Mouse (Mus musculus) limb, embryonic 12.5 days (tissue): ENCODE data around the gene Anapc2. TPM values are rescaled to one million over a fixed set of nuclear protein-coding genes. Genes with fewer than 3 reads are reported as not detected.
A peak's percentile ranks its signal among the peaks of the same experiment; 100 is the strongest.

Experiments used
- ATAC-seq: fragments of 200-750 bp; cut with Nextera tagmentation; 2 replicates; pipeline ENCODE4 v1.8.0; 2017; ENCODE audit warnings: low read depth, moderate TSS enrichment; ENCODE audit not compliant: insufficient number of reproducible peaks, insufficient read depth, low FRiP score, low TSS enrichment
- H3K27ac ChIP-seq: fragments of 300-500 bp; sonication (generic); 2 replicates; pipeline ENCODE4 v1.5.1; 2016; ENCODE audit warnings: mild to moderate bottlenecking, moderate library complexity
- H3K27me3 ChIP-seq: fragments of 300-500 bp; sonication (generic); 2 replicates; pipeline ENCODE4 v1.6.1; 2016; ENCODE audit warnings: mild to moderate bottlenecking, moderate library complexity
- H3K36me3 ChIP-seq: fragments of 300-500 bp; sonication (generic); 2 replicates; pipeline ENCODE4 v1.6.1; 2016; ENCODE audit warnings: mild to moderate bottlenecking, moderate library complexity
- H3K4me1 ChIP-seq: fragments of 300-500 bp; sonication (generic); replicated peaks from 2 replicates; pipeline ENCODE4 v1.6.1; 2016
- H3K4me2 ChIP-seq: fragments of 300-500 bp; sonication (generic); 2 replicates; pipeline ENCODE4 v1.6.1; 2016; ENCODE audit warnings: mild to moderate bottlenecking, moderate library complexity
- H3K4me3 ChIP-seq: fragments of 300-500 bp; sonication (generic); replicated peaks from 2 replicates; pipeline ENCODE4 v1.5.1; 2016; ENCODE audit warnings: mild to moderate bottlenecking
- H3K9ac ChIP-seq: fragments of 300-500 bp; sonication (generic); replicated peaks from 2 replicates; pipeline ENCODE4 v1.6.1; 2016; ENCODE audit warnings: mild to moderate bottlenecking, moderate library complexity
- H3K9me3 ChIP-seq: fragments of 300-500 bp; sonication (generic); 2 replicates; pipeline ENCODE4 v1.6.1; 2016; ENCODE audit warnings: mild to moderate bottlenecking, moderate library complexity
- WGBS: fragments of 180-500 bp; shearing (Covaris S2); methylation state at CpG from one replicate; pipeline ENCODE4 v1.1.7; 2016; 5-methylcytosine and 5-hydroxymethylcytosine counted together
- polyA plus RNA-seq: library from polyadenylated mRNA; unstranded; fragments of >200 nt; fragmentation: Nextera tagmentation; extraction: Ambion mirVana; gene quantifications from 2 replicates; pipeline ENCODE4 v1.2.1, GENCODE M21; 2016

The Anapc2 gene
- polyA plus RNA-seq, 1 experiment from 2014 or later, result 141 TPM

DNA sequence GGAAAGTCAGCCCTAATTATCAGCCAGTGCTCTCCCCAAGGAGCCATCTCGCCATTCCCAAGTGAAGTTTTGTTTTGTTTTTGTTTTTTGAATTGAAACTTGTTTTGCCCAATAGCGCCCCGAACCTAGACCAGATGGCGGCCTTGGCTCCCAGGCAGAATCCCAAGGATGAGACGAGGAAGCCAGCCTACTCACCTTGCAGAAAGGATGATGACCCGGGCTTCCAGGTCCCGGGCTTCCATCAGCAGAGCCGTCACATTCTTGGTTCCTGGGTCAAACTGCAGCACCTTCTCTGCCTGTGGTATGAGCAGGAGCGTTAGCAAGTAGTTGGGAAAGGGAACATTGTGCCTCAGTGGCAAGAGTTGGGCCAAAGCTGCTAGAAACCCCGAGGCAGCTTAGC, 37.9 kb downstream of the Anapc2 start:
- no peak overlapping the region for H3K27ac ChIP-seq
- H3K27me3 ChIP-seq, result peaks cover 97% of the 10 kb centered on the region
- H3K4me3 ChIP-seq, result no peak overlapping the region
- no peak overlapping the region for H3K9ac ChIP-seq
- H3K36me3 ChIP-seq, result no peaks in the 10 kb centered on the region
- H3K4me2 ChIP-seq, result no peak overlapping the region
- no peak for ATAC-seq
- no peaks in the 10 kb centered on the region for H3K4me1 ChIP-seq
- 51% methylated on average over 10 of the region's 10 CpGs for WGBS
- H3K9me3 ChIP-seq, result no peaks in the 10 kb centered on the region

- Histone ChIP-seq H3K27me3 (peaks cover 97% of the 10 kb centered on the region), H3K4me2 (no peak overlapping the region), H3K9ac (no peak overlapping the region), H3K4me3 (no peak overlapping the region), H3K4me1 (no peaks in the 10 kb centered on the region), H3K36me3 (no peaks in the 10 kb centered on the region), H3K27ac (no peak overlapping the region), H3K9me3 (no peaks in the 10 kb centered on the region)
- no peak for ATAC-seq
- 2% methylated on average over 21 of the region's 22 CpGs for WGBS
Measured at GRCm38 (mm10) chr2:25310969-25311368, 38.7 kb downstream of the Anapc2 start.

DNA sequence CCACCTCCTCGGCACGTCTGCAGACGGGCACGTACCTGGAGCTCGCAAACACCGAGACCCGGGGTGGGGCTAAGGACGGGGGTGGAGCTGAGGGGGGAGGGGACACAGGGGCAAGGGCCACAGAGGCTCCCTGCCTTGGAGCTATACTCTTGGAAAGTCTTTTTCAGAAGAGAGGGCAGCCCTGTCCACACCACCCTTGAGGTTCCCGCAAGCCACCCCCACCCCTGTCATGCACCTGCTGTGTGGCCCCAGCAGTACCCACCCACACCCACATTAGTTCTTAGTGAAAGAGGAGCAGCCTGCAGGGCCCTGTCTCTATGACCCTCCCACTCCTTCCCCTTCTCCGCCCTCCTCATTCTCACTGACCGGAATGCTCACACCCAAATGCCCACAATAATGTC, 39.2 kb downstream of the Anapc2 start:
- Histone ChIP-seq H3K27ac (no peak overlapping the region), H3K4me3 (no peak overlapping the region), H3K9ac (no peak overlapping the region), H3K27me3 (peaks cover 97% of the 10 kb centered on the region), H3K36me3 (no peaks in the 10 kb centered on the region), H3K9me3 (no peaks in the 10 kb centered on the region), H3K4me1 (no peaks in the 10 kb centered on the region), H3K4me2 (no peak overlapping the region)
- WGBS, result 5% methylated on average over 11 of the region's 11 CpGs
- ATAC-seq, result no peak

DNA sequence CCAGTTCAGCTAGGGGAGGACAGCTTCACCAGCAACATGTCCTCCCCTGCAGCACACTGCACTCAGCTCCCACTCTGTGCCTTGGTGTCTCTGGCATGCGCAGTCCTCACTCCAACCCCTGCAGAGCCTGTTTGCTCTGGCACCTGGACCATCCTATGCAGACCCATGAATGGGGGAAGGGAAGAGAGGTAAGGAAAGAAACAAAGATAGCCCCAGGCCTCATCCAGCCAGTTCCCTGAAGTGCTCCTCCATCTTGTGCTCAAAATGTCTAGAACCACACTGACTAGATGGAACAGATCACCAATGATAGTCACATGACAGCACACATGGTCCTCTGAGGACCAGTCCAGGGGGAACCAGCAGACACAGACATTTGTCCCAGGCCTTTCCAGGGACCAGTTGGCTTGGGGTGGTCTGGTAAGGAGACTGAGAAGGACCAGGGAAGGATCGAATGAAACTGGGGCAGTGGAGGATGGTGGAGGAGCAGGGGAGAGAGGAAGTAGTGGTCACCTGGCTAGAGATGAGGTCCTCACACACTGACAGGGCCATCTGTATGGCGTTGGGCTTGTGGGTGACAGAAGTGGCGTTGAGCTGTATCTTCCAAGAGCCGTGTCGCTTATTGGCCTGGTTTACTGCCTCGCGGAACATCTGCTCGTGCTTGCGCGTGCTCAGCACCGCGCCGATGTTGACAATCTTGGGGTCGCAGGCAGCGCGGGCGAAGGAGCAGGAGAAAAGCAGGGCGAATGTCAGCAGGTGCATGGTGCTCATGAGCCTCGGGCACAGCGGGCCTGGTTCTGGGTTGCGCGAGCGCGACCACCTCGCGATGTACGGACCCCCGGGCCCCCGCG, 46.1 kb downstream of the Anapc2 start:
- Histone ChIP-seq H3K9me3 (no peaks in the 10 kb centered on the region), H3K36me3 (no peaks in the 10 kb centered on the region), H3K9ac (no peak overlapping the region), H3K27ac (no peak overlapping the region), H3K4me3 (peak overlapping the region; percentile 32), H3K27me3 (peaks cover 88% of the 10 kb centered on the region), H3K4me2 (peak overlapping the region; percentile 58), H3K4me1 (peaks cover 6% of the 10 kb centered on the region)
- WGBS, result 7% methylated on average over 31 of the region's 31 CpGs
- ATAC-seq, result no peak

DNA sequence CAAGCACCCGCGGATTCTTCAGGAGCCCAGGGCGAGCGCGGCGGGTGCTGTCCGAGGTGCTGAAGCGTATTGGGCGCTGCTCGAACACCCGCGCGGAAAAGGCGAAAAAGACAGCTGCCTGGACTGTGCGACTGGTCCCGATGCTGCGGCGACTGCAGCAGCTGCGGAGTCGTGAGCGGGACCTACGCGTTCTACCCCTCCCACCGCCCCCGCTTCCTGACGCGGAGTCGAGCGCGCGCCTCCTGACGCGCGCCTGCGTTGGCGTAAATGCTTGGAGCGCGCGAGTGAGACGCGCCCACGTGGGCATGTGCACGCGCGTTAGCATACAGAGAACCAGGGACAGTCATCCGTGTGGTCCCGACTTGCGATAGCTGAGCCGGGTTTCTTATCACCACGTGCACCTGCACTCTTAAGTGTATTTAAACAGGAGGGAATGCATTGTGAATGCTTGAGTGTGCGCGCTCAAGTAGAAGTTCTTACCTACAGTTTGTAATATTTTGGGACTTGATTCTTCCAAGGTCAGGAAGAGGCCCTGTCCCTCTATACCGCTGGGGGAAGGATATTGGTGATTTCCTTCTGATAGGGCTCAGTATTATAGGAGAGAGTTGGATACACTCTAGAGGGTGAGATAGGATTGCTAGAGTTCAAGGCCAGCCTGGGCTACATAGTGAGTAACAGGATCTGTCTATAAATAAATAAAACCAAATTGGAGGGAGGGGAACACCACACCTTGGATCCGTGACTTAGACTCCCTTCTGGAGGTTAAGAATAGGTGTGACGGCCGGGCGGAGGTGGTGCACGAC, 46.9 kb downstream of the Anapc2 start, which contains the start of gene Grin1:
Grin1 (minus strand) TSS at position 217 of the 803 bp plus-strand sequence.
- Histone ChIP-seq H3K4me3 (peak within 1 kb of the TSS; percentile 32), H3K4me2 (peak within 1 kb of the TSS; percentile 58), H3K9ac (no peak within 1 kb of the TSS), H3K9me3 (no peaks in the 10 kb centered on the region), H3K4me1 (peaks cover 6% of the 10 kb centered on the region), H3K27ac (no peak within 1 kb of the TSS), H3K27me3 (peaks cover 80% of the 10 kb centered on the region), H3K36me3 (no peaks in the 10 kb centered on the region)
- 10% methylated on average over 58 of the region's 58 CpGs for WGBS
- ATAC-seq, result no peak; the same call in 1 of the 2 replicates

DNA sequence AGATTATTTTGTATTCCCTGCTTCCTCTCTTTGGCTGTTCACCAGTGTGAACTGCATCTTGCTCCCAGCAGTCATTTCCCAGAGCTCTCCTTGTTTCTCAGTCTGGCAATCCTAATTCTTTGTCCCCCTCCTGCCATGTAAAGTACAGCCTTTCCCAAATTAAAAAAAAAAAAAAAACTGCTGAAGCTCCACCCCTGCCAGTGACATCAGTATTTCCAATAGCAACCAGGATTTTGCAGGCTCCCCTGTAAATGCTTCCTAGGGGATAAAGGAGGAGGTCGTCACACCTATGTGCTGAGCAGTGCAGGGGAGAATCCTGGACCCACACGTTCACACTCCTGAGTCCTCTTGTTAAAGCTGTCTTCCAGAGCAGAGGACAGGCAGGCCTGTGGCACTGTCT, 47.8 kb downstream of the Anapc2 start:
- Histone ChIP-seq H3K4me1 (peaks cover 6% of the 10 kb centered on the region), H3K4me2 (no peak overlapping the region), H3K9me3 (no peaks in the 10 kb centered on the region), H3K27me3 (peaks cover 71% of the 10 kb centered on the region), H3K27ac (no peak overlapping the region), H3K36me3 (no peaks in the 10 kb centered on the region), H3K4me3 (no peak overlapping the region), H3K9ac (no peak overlapping the region)
- no peak for ATAC-seq
- WGBS, result 37% methylated on average over 2 of the region's 2 CpGs

DNA sequence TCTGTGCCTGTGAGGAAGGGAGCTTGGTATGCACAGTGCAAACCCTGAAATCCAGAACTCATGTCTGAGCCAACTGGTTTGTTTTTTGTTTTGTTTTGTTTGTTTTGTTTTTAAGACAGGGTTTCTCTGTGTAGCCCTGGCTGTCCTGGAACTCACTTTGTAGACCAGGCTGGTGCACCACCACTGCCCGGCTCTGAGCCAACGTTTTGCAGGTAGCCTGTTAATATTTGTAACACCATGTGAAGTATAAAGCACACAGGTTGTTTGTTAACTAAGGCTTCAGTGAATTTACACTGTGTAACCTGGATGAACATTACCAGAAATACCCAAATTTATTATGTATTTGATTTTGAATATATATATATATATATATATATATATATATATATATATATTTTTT, 53.8 kb downstream of the Anapc2 start:
- WGBS, result 71% methylated on average over 2 of the region's 2 CpGs
- no peak for ATAC-seq
- Histone ChIP-seq H3K4me2 (no peak overlapping the region), H3K36me3 (no peaks in the 10 kb centered on the region), H3K27ac (no peak overlapping the region), H3K9me3 (no peaks in the 10 kb centered on the region), H3K4me1 (peaks cover under 1% of the 10 kb centered on the region; the same call in 1 of the 2 replicates), H3K4me3 (no peak overlapping the region), H3K27me3 (peaks cover 13% of the 10 kb centered on the region), H3K9ac (no peak overlapping the region)

DNA sequence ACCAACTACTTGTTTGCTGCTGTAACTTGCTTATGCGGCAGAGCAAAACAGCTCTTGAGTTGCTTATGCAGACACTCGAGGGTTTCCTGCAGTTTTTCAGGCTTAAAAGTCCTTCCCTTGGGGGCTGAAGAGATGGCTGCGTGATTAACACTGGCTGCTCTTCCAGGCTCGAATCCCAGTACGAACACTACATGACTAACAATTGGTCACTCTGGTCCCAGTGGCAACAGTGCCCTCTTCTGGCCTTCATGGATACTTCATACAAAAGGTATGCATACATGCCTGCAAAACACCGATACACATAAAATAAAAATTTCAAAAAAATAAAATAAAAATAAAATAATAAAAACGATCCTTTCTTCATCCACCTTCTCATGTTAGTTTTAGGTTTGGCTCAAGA, 56.2 kb downstream of the Anapc2 start:
- whole genome bisulfite sequencing, result 40% methylated on average over 7 of the region's 7 CpGs
- no peak for ATAC-seq
- H3K27me3 ChIP-seq, result no peaks in the 10 kb centered on the region; the same call in 1 of the 2 replicates
- H3K4me2 ChIP-seq, result no peak overlapping the region
- peaks cover 11% of the 10 kb centered on the region for H3K4me1 ChIP-seq
- H3K27ac ChIP-seq, result no peak overlapping the region
- no peaks in the 10 kb centered on the region for H3K9me3 ChIP-seq
- no peak overlapping the region for H3K4me3 ChIP-seq
- no peak overlapping the region for H3K9ac ChIP-seq
- H3K36me3 ChIP-seq, result no peaks in the 10 kb centered on the region

DNA sequence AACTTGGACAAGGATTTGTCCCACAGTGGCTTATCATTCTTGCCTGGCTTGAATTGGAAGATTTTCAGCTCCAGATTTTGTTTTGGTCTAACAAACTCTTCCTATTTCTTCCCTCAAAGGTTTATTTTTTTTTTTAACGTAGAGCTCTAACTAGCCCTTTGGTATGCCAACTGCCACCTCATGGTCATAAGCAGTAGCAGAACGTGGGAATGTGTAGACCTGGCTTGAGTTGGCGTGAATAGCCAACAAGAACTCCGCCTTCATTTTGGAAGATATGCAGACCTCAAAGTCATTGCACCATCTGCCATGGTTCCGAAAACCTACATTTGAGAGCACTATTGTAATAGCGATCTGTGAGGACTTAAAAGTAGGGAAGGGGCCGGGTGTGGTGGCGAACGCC, 59.2 kb downstream of the Anapc2 start:
- WGBS, result 66% methylated on average over 9 of the region's 9 CpGs
- Histone ChIP-seq H3K36me3 (peaks cover 27% of the 10 kb centered on the region), H3K9ac (peak overlapping the region; percentile 85; the same call in 1 of the 2 replicates), H3K27ac (no peak overlapping the region), H3K27me3 (no peaks in the 10 kb centered on the region), H3K4me1 (peaks cover 18% of the 10 kb centered on the region), H3K4me2 (peak overlapping the region; percentile 62), H3K9me3 (no peaks in the 10 kb centered on the region), H3K4me3 (peak overlapping the region; percentile 87)
- no peak for ATAC-seq

DNA sequence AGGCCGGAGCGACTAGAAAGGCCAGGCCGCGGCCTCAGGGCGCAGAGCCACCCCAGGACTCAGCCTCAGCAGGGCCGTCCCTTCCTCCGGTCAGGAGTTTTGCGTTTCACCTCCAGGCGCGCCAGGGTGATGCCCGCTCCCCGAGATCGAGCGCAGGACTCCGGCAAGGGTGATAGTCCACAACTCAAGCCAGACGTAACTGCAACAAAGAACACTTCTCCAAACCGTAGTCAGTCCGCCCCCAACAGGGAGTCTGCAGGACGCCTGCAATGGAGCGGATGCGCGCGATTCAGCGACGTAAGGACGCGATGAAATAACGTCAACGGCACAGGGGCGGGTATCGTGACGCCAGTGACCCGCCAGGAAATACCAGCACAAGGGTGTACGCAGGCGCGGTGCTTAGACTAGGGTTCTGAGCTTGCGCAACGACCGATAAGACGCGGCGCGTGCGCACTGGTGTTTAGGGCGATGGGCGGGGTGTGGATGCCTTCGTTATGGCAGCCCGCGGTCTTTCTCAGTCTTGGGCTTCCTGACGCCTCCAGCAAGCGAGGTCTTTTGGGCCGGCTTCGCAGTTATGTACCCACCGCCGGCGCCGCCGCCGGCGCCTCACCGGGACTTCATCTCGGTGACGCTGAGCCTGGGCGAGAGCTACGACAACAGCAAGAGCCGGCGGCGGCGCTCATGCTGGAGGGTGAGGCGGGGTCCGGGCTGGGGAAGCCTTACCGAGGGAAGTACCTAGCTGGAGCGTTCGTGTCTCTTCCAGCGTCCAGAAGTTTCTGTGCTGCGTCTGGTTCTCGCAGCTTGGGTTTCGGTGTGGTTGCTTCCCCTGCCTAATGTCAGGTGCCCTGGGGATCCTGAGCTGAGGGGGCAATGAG, 60.2 kb downstream of the Anapc2 start, which contains the start of gene Man1b1:
Man1b1 (plus strand) TSS at position 53 of the 875 bp plus-strand sequence.
- Histone ChIP-seq H3K4me1 (peaks cover 18% of the 10 kb centered on the region), H3K27me3 (no peaks in the 10 kb centered on the region), H3K9me3 (no peaks in the 10 kb centered on the region), H3K4me3 (peak within 1 kb of the TSS; percentile 87), H3K27ac (peak within 1 kb of the TSS; percentile 90), H3K4me2 (peak within 1 kb of the TSS; percentile 93), H3K36me3 (peaks cover 37% of the 10 kb centered on the region), H3K9ac (peak within 1 kb of the TSS; percentile 85)
- ATAC-seq, result peak; percentile 95
- under 1% methylated on average over 78 of the region's 78 CpGs for WGBS
